Mouse (Mus musculus) liver, embryonic 16.5 days (tissue): ENCODE results near the gene Cd79b. TPM values are rescaled to one million over a fixed set of nuclear protein-coding genes. Genes with fewer than 3 reads are reported as not detected.

Experiments
- ATAC-seq: fragments of 200-750 bp; cut with Nextera tagmentation; 2 replicates; pipeline ENCODE4 v1.8.0; 2017; ENCODE audit warnings: low read depth, mild to moderate bottlenecking, moderate number of reproducible peaks, moderate library complexity
- H3K27ac ChIP-seq: fragments of 300-500 bp; sonication (generic); 2 replicates; pipeline ENCODE4 v1.5.1; 2014; ENCODE audit warnings: mild to moderate bottlenecking, low read length
- H3K27me3 ChIP-seq: fragments of 300-500 bp; sonication (generic); 2 replicates; pipeline ENCODE4 v1.6.1; 2014; ENCODE audit warnings: low read depth, low read length, mixed read lengths; ENCODE audit not compliant: control insufficient read depth, insufficient read depth
- H3K36me3 ChIP-seq: fragments of 300-500 bp; sonication (generic); 2 replicates; pipeline ENCODE4 v1.6.1; 2014; ENCODE audit warnings: mild to moderate bottlenecking; ENCODE audit not compliant: control insufficient read depth, insufficient read depth
- H3K4me1 ChIP-seq: fragments of 300-500 bp; sonication (generic); 2 replicates; pipeline ENCODE4 v1.6.1; 2014; ENCODE audit warnings: low read depth, low read length, mixed read lengths; ENCODE audit not compliant: control insufficient read depth
- H3K4me2 ChIP-seq: fragments of 300-500 bp; sonication (generic); 2 replicates; pipeline ENCODE4 v1.6.1; 2014; ENCODE audit warnings: low read depth, low read length, mixed read lengths
- H3K4me3 ChIP-seq: fragments of 300-500 bp; sonication (generic); 2 replicates; pipeline ENCODE4 v1.5.1; 2014; ENCODE audit warnings: low read depth, mild to moderate bottlenecking, low read length
- H3K9ac ChIP-seq: fragments of 300-500 bp; sonication (generic); 2 replicates; pipeline ENCODE4 v1.6.1; 2014; ENCODE audit warnings: low read depth, low read length
- H3K9me3 ChIP-seq: fragments of 300-500 bp; sonication (generic); replicated peaks from 2 replicates; pipeline ENCODE4 v1.6.1; 2016; ENCODE audit warnings: low read length; ENCODE audit not compliant: control insufficient read depth
- WGBS: fragments of 180-500 bp; shearing (Covaris S2); extraction: QIAGEN DNeasy Blood & Tissue Kit; methylation state at CpG from one replicate; pipeline ENCODE4 v1.1.7; 2014; ENCODE audit not compliant: insufficient replicate concordance; 5-methylcytosine and 5-hydroxymethylcytosine counted together
- polyA plus RNA-seq: library from polyadenylated mRNA; unstranded; fragments of >200 nt; fragmentation: Nextera tagmentation; extraction: Ambion mirVana; gene quantifications from 2 replicates; pipeline ENCODE4 v1.2.1, GENCODE M21; 2015

Gene Cd79b
- polyA plus RNA-seq, 1 experiment from 2014 or later, result 12.3 TPM

- Histone ChIP-seq H3K4me1 (no peaks in the 10 kb centered on the region), H3K36me3 (no peaks in the 10 kb centered on the region), H3K27ac (no peak overlapping the region), H3K9me3 (no peaks in the 10 kb centered on the region), H3K9ac (no peak overlapping the region), H3K27me3 (no peaks in the 10 kb centered on the region), H3K4me2 (no peak overlapping the region), H3K4me3 (no peak overlapping the region)
- 60% methylated on average over 8 of the region's 8 CpGs for WGBS
- ATAC-seq, result no peak
Measured at GRCm38 (mm10) chr11:106289369-106289768, 25.2 kb downstream of the Cd79b start.

- H3K4me2 ChIP-seq, result no peak overlapping the region
- no peak overlapping the region for H3K9ac ChIP-seq
- no peak overlapping the region for H3K4me3 ChIP-seq
- no peaks in the 10 kb centered on the region for H3K9me3 ChIP-seq
- no peak for ATAC-seq
- no peaks in the 10 kb centered on the region for H3K4me1 ChIP-seq
- no peaks in the 10 kb centered on the region for H3K27me3 ChIP-seq
- H3K36me3 ChIP-seq, result no peaks in the 10 kb centered on the region
- WGBS, result 57% methylated on average over 11 of the region's 11 CpGs
- H3K27ac ChIP-seq, result no peak overlapping the region
Measured at GRCm38 (mm10) chr11:106286987-106287386, 27.6 kb downstream of the Cd79b start.

GRCm38 (mm10) chr11:106286206-106286605 lies 28.4 kb downstream of the Cd79b start:
- no peak overlapping the region for H3K9ac ChIP-seq
- no peak overlapping the region for H3K4me2 ChIP-seq
- H3K9me3 ChIP-seq, result no peaks in the 10 kb centered on the region
- H3K27ac ChIP-seq, result no peak overlapping the region
- no peaks in the 10 kb centered on the region for H3K36me3 ChIP-seq
- H3K4me1 ChIP-seq, result no peaks in the 10 kb centered on the region
- H3K27me3 ChIP-seq, result no peaks in the 10 kb centered on the region
- H3K4me3 ChIP-seq, result no peak overlapping the region
- no peak for ATAC-seq
- 73% methylated on average over 7 of the region's 7 CpGs for WGBS

- Histone ChIP-seq H3K4me1 (no peaks in the 10 kb centered on the region), H3K4me3 (no peak overlapping the region), H3K4me2 (no peak overlapping the region), H3K27me3 (no peaks in the 10 kb centered on the region), H3K36me3 (no peaks in the 10 kb centered on the region), H3K9me3 (no peaks in the 10 kb centered on the region), H3K9ac (no peak overlapping the region), H3K27ac (no peak overlapping the region)
- 60% methylated on average over 8 of the region's 8 CpGs for WGBS
- no peak for ATAC-seq
Measured at GRCm38 (mm10) chr11:106284126-106284525, 30.4 kb downstream of the Cd79b start.

GRCm38 (mm10) chr11:106283371-106283770 lies 31.2 kb downstream of the Cd79b start:
- H3K4me2 ChIP-seq, result no peak overlapping the region
- no peak for ATAC-seq
- H3K36me3 ChIP-seq, result no peaks in the 10 kb centered on the region
- no peaks in the 10 kb centered on the region for H3K27me3 ChIP-seq
- H3K9me3 ChIP-seq, result no peaks in the 10 kb centered on the region
- H3K9ac ChIP-seq, result no peak overlapping the region
- no peak overlapping the region for H3K4me3 ChIP-seq
- H3K4me1 ChIP-seq, result no peaks in the 10 kb centered on the region
- 59% methylated on average over 4 of the region's 4 CpGs for WGBS
- H3K27ac ChIP-seq, result no peak overlapping the region

- no peaks in the 10 kb centered on the region for H3K9me3 ChIP-seq
- ATAC-seq, result no peak
- no peaks in the 10 kb centered on the region for H3K27me3 ChIP-seq
- H3K4me2 ChIP-seq, result no peak overlapping the region
- no peak overlapping the region for H3K9ac ChIP-seq
- H3K36me3 ChIP-seq, result no peaks in the 10 kb centered on the region
- no peaks in the 10 kb centered on the region for H3K4me1 ChIP-seq
- 58% methylated on average over 6 of the region's 6 CpGs for WGBS
- H3K4me3 ChIP-seq, result no peak overlapping the region
- no peak overlapping the region for H3K27ac ChIP-seq
Measured at GRCm38 (mm10) chr11:106282452-106282851, 32.1 kb downstream of the Cd79b start.

GRCm38 (mm10) chr11:106276454-106276853 lies 38.1 kb downstream of the Cd79b start, which contains the start of gene Tcam1:
Tcam1 (plus strand) TSS chr11:106276672.
- no peaks in the 10 kb centered on the region for H3K9me3 ChIP-seq
- H3K9ac ChIP-seq, result no peak within 1 kb of the TSS
- no peak within 1 kb of the TSS for H3K4me3 ChIP-seq
- H3K4me2 ChIP-seq, result 0 out of 2 replicates have a peak within 1 kb of the TSS, but pooled peaks have one; percentile 29
- WGBS, result 4% methylated on average over 25 of the region's 25 CpGs
- no peaks in the 10 kb centered on the region for H3K27me3 ChIP-seq
- H3K27ac ChIP-seq, result no peak within 1 kb of the TSS
- H3K4me1 ChIP-seq, result peaks cover 22% of the 10 kb centered on the region
- ATAC-seq, result no peak
- no peaks in the 10 kb centered on the region for H3K36me3 ChIP-seq

GRCm38 (mm10) chr11:106274971-106275411 lies 39.6 kb downstream of the Cd79b start:
- Histone ChIP-seq H3K27ac (no peak overlapping the region), H3K4me2 (no peak overlapping the region), H3K4me1 (peaks cover 33% of the 10 kb centered on the region), H3K36me3 (no peaks in the 10 kb centered on the region), H3K27me3 (no peaks in the 10 kb centered on the region), H3K4me3 (no peak overlapping the region), H3K9me3 (no peaks in the 10 kb centered on the region), H3K9ac (no peak overlapping the region)
- no peak for ATAC-seq
- WGBS, result 72% methylated on average over 7 of the region's 7 CpGs

- H3K4me1 ChIP-seq, result peaks cover 35% of the 10 kb centered on the region
- H3K36me3 ChIP-seq, result no peaks in the 10 kb centered on the region
- no peak overlapping the region for H3K9ac ChIP-seq
- no peaks in the 10 kb centered on the region for H3K9me3 ChIP-seq
- no peak overlapping the region for H3K27ac ChIP-seq
- H3K27me3 ChIP-seq, result no peaks in the 10 kb centered on the region
- no peak overlapping the region for H3K4me2 ChIP-seq
- no peak overlapping the region for H3K4me3 ChIP-seq
- WGBS, result 64% methylated on average over 1 of the region's 1 CpGs
- ATAC-seq, result no peak
Measured at GRCm38 (mm10) chr11:106274374-106274773, 40.2 kb downstream of the Cd79b start.
